Mouse (Mus musculus): ENCODE data around the gene Ccnb2.
"Not testable (repeated sequence)": the region's sequence is repeated elsewhere in the genome, so short reads cannot be mapped to it uniquely, and the experiment has no call there.

Ccnb2 gene

GRCm38 (mm10) chr9:70421257-70422056 is at the start of gene Ccnb2:
TSS of gene Ccnb2 (minus strand) at chr9:70421547.
- peak; percentile 70 for DNase-seq (ENCODE audit: low read depth)

GRCm38 (mm10) chr9:70463091-70463490 is 41.7 kb upstream of the Ccnb2 start:
- not testable (repeated sequence) for DNase-seq (ENCODE audit: low read depth)

GRCm38 (mm10) chr9:70452371-70452770 is 31.0 kb upstream of the Ccnb2 start:
- no peak for DNase-seq (ENCODE audit: low read depth)

- DNase-seq (ENCODE audit: low read depth), result no peak
Measured at GRCm38 (mm10) chr9:70449072-70449471, 27.7 kb upstream of the Ccnb2 start.

GRCm38 (mm10) chr9:70439959-70440358 is 18.6 kb upstream of the Ccnb2 start:
- no peak for DNase-seq (ENCODE audit: low read depth)

GRCm38 (mm10) chr9:70422661-70423060 is 1.3 kb upstream of the Ccnb2 start:
- no peak for DNase-seq (ENCODE audit: low read depth)

GRCm38 (mm10) chr9:70416412-70416811 is 4.9 kb downstream of the Ccnb2 start:
- DNase-seq (ENCODE audit: low read depth), result no peak

GRCm38 (mm10) chr9:70413038-70413437 is 8.3 kb downstream of the Ccnb2 start:
- DNase-seq (ENCODE audit: low read depth), result no peak

GRCm38 (mm10) chr9:70410668-70411067 is 10.7 kb downstream of the Ccnb2 start:
- no peak for DNase-seq (ENCODE audit: low read depth)

GRCm38 (mm10) chr9:70409743-70410142 is 11.6 kb downstream of the Ccnb2 start:
- no peak for DNase-seq (ENCODE audit: low read depth)

GRCm38 (mm10) chr9:70408791-70409190 is 12.6 kb downstream of the Ccnb2 start:
- DNase-seq (ENCODE audit: low read depth), result no peak

GRCm38 (mm10) chr9:70406596-70406995 is 14.8 kb downstream of the Ccnb2 start:
- DNase-seq (ENCODE audit: low read depth), result no peak

GRCm38 (mm10) chr9:70401937-70402539 is 19.3 kb downstream of the Ccnb2 start:
- no peak for DNase-seq (ENCODE audit: low read depth)

- DNase-seq (ENCODE audit: low read depth), result no peak
Measured at GRCm38 (mm10) chr9:70396083-70396482, 25.3 kb downstream of the Ccnb2 start.

- no peak for DNase-seq (ENCODE audit: low read depth)
Measured at GRCm38 (mm10) chr9:70395617-70396016, 25.7 kb downstream of the Ccnb2 start.

GRCm38 (mm10) chr9:70392563-70392907 is 28.8 kb downstream of the Ccnb2 start:
- DNase-seq (ENCODE audit: low read depth), result no peak

GRCm38 (mm10) chr9:70391660-70392562 is 29.4 kb downstream of the Ccnb2 start:
- DNase-seq (ENCODE audit: low read depth), result no peak

- DNase-seq (ENCODE audit: low read depth), result no peak
Measured at GRCm38 (mm10) chr9:70391042-70391441, 30.3 kb downstream of the Ccnb2 start.

- no peak for DNase-seq (ENCODE audit: low read depth)
Measured at GRCm38 (mm10) chr9:70389548-70389947, 31.8 kb downstream of the Ccnb2 start.

- DNase-seq (ENCODE audit: low read depth), result no peak
Measured at GRCm38 (mm10) chr9:70387410-70388119, 33.8 kb downstream of the Ccnb2 start.

- no peak for DNase-seq (ENCODE audit: low read depth)
Measured at GRCm38 (mm10) chr9:70384958-70385728, 36.2 kb downstream of the Ccnb2 start.
